Mouse (Mus musculus) thymus, adult 2 months (tissue): ENCODE results near the gene Lmo4.

Experiments used
- CTCF ChIP-seq: fragments of 200-500 bp; IDR thresholded peaks from 2 replicates; pipeline ENCODE4 v1.5.1; 2012; ENCODE audit warnings: mild to moderate bottlenecking, control low read depth, low read length, moderate library complexity, borderline replicate concordance; ENCODE audit not compliant: control insufficient read depth, poor library complexity, insufficient read depth; ENCODE audit errors: extremely low read depth
- POLR2A ChIP-seq: fragments of 200-500 bp; IDR thresholded peaks from 2 replicates; pipeline ENCODE4 v1.6.1; 2012; ENCODE audit warnings: mild to moderate bottlenecking, low read length, control low read depth, moderate library complexity; ENCODE audit not compliant: control insufficient read depth, poor library complexity, insufficient read depth; ENCODE audit errors: extremely low read depth

GRCm38 (mm10) chr3:144201794-144202573, 3.0 kb downstream of the Lmo4 start:
- no peak for TF ChIP-seq CTCF
- peak; percentile 44; the same call in 1 of the 2 replicates for TF ChIP-seq POLR2A
